Mouse (Mus musculus) right cerebral cortex, postnatal 14 days (tissue): ENCODE data around the gene Zfp966.
"Not testable (repeated sequence)": the region's sequence is repeated elsewhere in the genome, so short reads cannot be mapped to it uniquely, and the experiment has no call there.

Experiments used
- DNase-seq: peaks from one replicate; pipeline ENCODE4 v3.0.0; 2022

Gene Zfp966

DNA sequence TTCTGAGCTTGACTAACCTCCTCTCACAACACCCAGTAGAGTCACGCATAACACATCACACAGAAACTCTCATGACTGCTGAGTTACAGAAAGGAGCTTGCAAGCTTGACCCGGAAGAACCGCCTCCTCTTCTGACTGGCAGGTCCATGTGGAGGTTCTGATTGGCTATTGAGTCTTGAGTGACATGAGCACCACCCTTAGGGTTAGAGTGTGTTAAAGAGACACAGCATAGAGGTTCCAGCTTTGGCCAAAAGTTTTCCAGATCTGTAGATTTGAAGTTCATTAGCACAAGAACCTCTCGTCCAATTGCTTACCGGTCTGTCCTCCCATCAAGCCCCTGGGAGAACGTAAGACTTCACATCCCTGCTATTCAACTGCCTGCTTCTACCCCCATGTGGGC, at the start of gene Zfp966:
TSS of gene Zfp966 (minus strand) at position 101 of the 400 bp plus-strand sequence.
- DNase-seq = not testable (repeated sequence)

DNA sequence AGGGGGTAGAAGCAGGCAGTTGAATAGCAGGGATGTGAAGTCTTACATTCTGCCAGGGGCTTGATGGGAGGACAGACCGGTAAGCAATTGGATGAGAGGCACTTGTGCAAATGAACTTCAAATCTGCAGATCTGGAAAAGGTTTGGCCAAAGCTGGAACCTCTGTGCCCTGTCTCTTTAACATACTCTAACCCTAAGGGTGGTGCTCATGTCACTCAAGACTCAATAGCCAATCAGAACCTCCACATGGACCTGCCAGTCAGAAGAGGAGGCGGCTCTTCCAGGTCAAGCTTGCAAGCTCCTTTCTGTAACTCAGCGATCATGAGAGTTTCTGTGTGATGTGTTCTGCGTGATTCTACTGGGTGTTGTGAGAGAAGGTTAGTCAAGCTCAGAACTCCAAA, 34.1 kb upstream of the Zfp966 start, which contains the start of gene Gm2026:
TSS of gene Gm2026 (plus strand) at position 301 of the 400 bp plus-strand sequence.
- not testable (repeated sequence) for DNase-seq

DNA sequence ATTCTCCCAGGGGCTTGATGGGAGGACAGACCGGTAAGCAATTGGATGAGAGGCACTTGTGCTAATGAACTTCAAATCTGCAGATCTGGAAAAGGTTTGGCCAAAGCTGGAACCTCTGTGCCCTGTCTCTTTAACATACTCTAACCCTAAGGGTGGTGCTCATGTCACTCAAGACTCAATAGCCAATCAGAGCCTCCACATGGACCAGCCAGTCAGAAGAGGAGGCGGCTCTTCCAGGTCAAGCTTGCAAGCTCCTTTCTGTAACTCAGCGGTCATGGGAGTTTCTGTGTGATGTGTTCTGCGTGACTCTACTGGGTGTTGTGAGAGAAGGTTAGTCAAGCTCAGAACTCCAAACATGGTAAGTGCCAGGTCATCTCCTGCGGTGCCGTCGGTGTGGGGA, 61.9 kb downstream of the Zfp966 start, which contains the start of gene Gm6710:
TSS of gene Gm6710 (plus strand) at position 196 of the 400 bp plus-strand sequence.
- DNase-seq = not testable (repeated sequence)
